In the genomic region with DNA sequence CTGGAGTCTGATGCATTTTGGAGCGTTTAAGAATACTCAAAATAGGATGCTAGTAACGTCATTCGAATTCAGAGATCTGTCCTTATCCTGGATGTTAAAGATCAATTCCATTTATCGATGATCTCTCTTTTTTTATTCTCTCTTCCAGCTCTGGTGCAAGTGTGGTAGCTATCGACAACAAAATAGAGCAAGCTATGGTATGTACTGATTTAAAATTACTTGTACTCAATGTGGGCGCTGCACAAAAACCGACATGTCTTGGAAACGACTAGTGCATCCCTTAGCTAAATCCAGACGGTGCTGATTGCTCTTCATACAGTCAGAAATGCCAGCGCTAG, we compare ENCODE assay signal across 8 mouse cellular contexts. TPM values are rescaled to one million over a fixed set of nuclear protein-coding genes. Genes with fewer than 3 reads are reported as not detected.
DNase-seq lines count a peak whose midpoint lies in the region; ATAC-seq and TF ChIP-seq lines count a peak whose summit lies in the region.

No protein-coding gene starts in this region.

- H3K4me2 ChIP-seq in lung, embryonic 14.5 days: peak overlapping the region; percentile 92
- peak overlapping the region; percentile 92 for H3K4me2 ChIP-seq in embryonic facial prominence, embryonic 13.5 days
- peak overlapping the region; percentile 88 for H3K4me2 ChIP-seq in intestine, embryonic 15.5 days (replicated peaks)
- H3K4me2 ChIP-seq in neural tube, embryonic 14.5 days (ENCODE audit: low read depth, low read length): peak overlapping the region; percentile 97

- H3K27ac ChIP-seq in lung, embryonic 14.5 days (ENCODE audit: low read depth): peak overlapping the region; percentile 100
- H3K27ac ChIP-seq in embryonic facial prominence, embryonic 13.5 days: peak overlapping the region; percentile 100
- H3K27ac ChIP-seq in intestine, embryonic 15.5 days: peak overlapping the region; percentile 100
- peak overlapping the region; percentile 98 for H3K27ac ChIP-seq in neural tube, embryonic 14.5 days (ENCODE audit: low read depth, low read length)

- DNase-seq in lung, embryonic 14.5 days: no peak
- DNase-seq in lung, postnatal 14 days: no peak
- no peak for DNase-seq in right cerebral cortex, postnatal 10 days (ENCODE audit: low spot score in 2 of 2)
- DNase-seq in gastrocnemius, adult 18-20 months (ENCODE audit: low spot score): no peak
- DNase-seq in testis, postnatal 14 days (ENCODE audit: low spot score): no peak

- TF ChIP-seq CTCF in lung, embryonic 14.5 days (IDR thresholded peaks at IDR 0.05; ENCODE audit: low read depth): no peak

- H3K9me3 ChIP-seq in lung, embryonic 14.5 days (ENCODE audit: low read depth, low read length): no peaks in the 10 kb centered on the region
- no peaks in the 10 kb centered on the region for H3K9me3 ChIP-seq in embryonic facial prominence, embryonic 13.5 days
- no peaks in the 10 kb centered on the region for H3K9me3 ChIP-seq in intestine, embryonic 15.5 days
- no peaks in the 10 kb centered on the region for H3K9me3 ChIP-seq in neural tube, embryonic 14.5 days (ENCODE audit: control insufficient read depth, low read length)

- under 1% methylated on average over 10 of the region's 10 CpGs for WGBS in lung, embryonic 14.5 days
- under 1% methylated on average over 10 of the region's 10 CpGs for WGBS in embryonic facial prominence, embryonic 13.5 days
- under 1% methylated on average over 10 of the region's 10 CpGs for WGBS in intestine, embryonic 15.5 days
- 0% methylated on average over 10 of the region's 10 CpGs for WGBS in neural tube, embryonic 14.5 days

- H3K27me3 ChIP-seq in lung, embryonic 14.5 days (ENCODE audit: insufficient read depth, low read length): no peaks in the 10 kb centered on the region
- no peaks in the 10 kb centered on the region for H3K27me3 ChIP-seq in embryonic facial prominence, embryonic 13.5 days
- no peaks in the 10 kb centered on the region for H3K27me3 ChIP-seq in intestine, embryonic 15.5 days (replicated peaks)
- no peaks in the 10 kb centered on the region for H3K27me3 ChIP-seq in neural tube, embryonic 14.5 days (ENCODE audit: control insufficient read depth, insufficient read depth, low read length)

- H3K4me1 ChIP-seq in lung, embryonic 14.5 days (ENCODE audit: insufficient read depth): peaks cover 10% of the 10 kb centered on the region
- H3K4me1 ChIP-seq in embryonic facial prominence, embryonic 13.5 days: peaks cover 28% of the 10 kb centered on the region
- peaks cover 18% of the 10 kb centered on the region for H3K4me1 ChIP-seq in intestine, embryonic 15.5 days (replicated peaks)
- peaks cover 20% of the 10 kb centered on the region for H3K4me1 ChIP-seq in neural tube, embryonic 14.5 days (ENCODE audit: control insufficient read depth, insufficient read depth, low read length)

- peak overlapping the region; percentile 83 for H3K4me3 ChIP-seq in lung, embryonic 14.5 days (ENCODE audit: low read depth, low read length)
- H3K4me3 ChIP-seq in embryonic facial prominence, embryonic 13.5 days: peak overlapping the region; percentile 75
- peak overlapping the region; percentile 65 for H3K4me3 ChIP-seq in intestine, embryonic 15.5 days (replicated peaks)
- H3K4me3 ChIP-seq in neural tube, embryonic 14.5 days (ENCODE audit: low read depth, low read length): peak overlapping the region; percentile 70

- no peak for ATAC-seq in lung, embryonic 14.5 days (ENCODE audit: insufficient read depth)
- no peak for ATAC-seq in embryonic facial prominence, embryonic 13.5 days (ENCODE audit: insufficient number of reproducible peaks, insufficient read depth, low FRiP score, low TSS enrichment, low read depth)
- no peak for ATAC-seq in intestine, embryonic 15.5 days
- ATAC-seq in neural tube, embryonic 14.5 days (ENCODE audit: low read depth): no peak

- peak overlapping the region; percentile 99 for H3K9ac ChIP-seq in lung, embryonic 14.5 days
- peak overlapping the region; percentile 99 for H3K9ac ChIP-seq in embryonic facial prominence, embryonic 13.5 days
- H3K9ac ChIP-seq in intestine, embryonic 15.5 days: peak overlapping the region; percentile 91
- H3K9ac ChIP-seq in neural tube, embryonic 14.5 days (replicated peaks; ENCODE audit: low read depth, low read length): peak overlapping the region; percentile 89

- H3K36me3 ChIP-seq in lung, embryonic 14.5 days (ENCODE audit: insufficient read depth): peaks cover 30% of the 10 kb centered on the region
- H3K36me3 ChIP-seq in embryonic facial prominence, embryonic 13.5 days: peaks cover 23% of the 10 kb centered on the region
- no peaks in the 10 kb centered on the region; the same call in 1 of the 2 replicates for H3K36me3 ChIP-seq in intestine, embryonic 15.5 days
- peaks cover 6% of the 10 kb centered on the region; the same call in 1 of the 2 replicates for H3K36me3 ChIP-seq in neural tube, embryonic 14.5 days (ENCODE audit: control insufficient read depth, insufficient read depth, low read length)

RNA-seq across cellular contexts. Expression of a gene that starts 51.6 kb away (rescaled TPM):
- polyA plus RNA-seq in lung, embryonic 14.5 days (2014; fragmentation: Nextera tagmentation; extraction: Ambion mirVana): 5.8 and 7.7 TPM in 2 replicates
- polyA plus RNA-seq in embryonic facial prominence, embryonic 13.5 days (2015; fragmentation: Nextera tagmentation; extraction: Ambion mirVana): 11.0 and 14.6 TPM in 2 replicates
- polyA plus RNA-seq in intestine, embryonic 15.5 days (2015; fragmentation: Nextera tagmentation; extraction: Ambion mirVana): 8.6 and 10.0 TPM in 2 replicates
- 202 and 265 TPM in 2 replicates for polyA plus RNA-seq in neural tube, embryonic 14.5 days (2014; fragmentation: Nextera tagmentation; extraction: Ambion mirVana)
- total RNA-seq in gastrocnemius, adult 18-20 months (2021): under 1 TPM in 1 of 2 experiments, not detected in 1; 0.45 TPM

Comparison
In these comparisons a context has a peak if more than half of its experiments do, and no peak if none do; other contexts are left out.
1. RNA of a gene that starts 51.6 kb away (polyA plus RNA-seq): 202 to 265 TPM in neural tube, embryonic 14.5 days; 11.0 to 14.6 TPM in embryonic facial prominence, embryonic 13.5 days, 8.6 to 10.0 TPM in intestine, embryonic 15.5 days and 5.8 to 7.7 TPM in lung, embryonic 14.5 days; every median in the first group is over 10 times any median in the second.
2. Peak in every context shown above with its lines, with median percentiles within 50 percentile points of each other: H3K27ac ChIP-seq, H3K4me2 ChIP-seq, H3K4me3 ChIP-seq and H3K9ac ChIP-seq.